Mouse (Mus musculus) naive thymus-derived CD4-positive, alpha-beta T cell, adult 2 months (primary cell): ENCODE results near the gene Igfals.

Experiments used
- DNase-seq: peaks from one replicate; pipeline ENCODE4 v3.0.0-alpha.2; 2011; ENCODE audit warnings: low read depth

Igfals gene

DNA sequence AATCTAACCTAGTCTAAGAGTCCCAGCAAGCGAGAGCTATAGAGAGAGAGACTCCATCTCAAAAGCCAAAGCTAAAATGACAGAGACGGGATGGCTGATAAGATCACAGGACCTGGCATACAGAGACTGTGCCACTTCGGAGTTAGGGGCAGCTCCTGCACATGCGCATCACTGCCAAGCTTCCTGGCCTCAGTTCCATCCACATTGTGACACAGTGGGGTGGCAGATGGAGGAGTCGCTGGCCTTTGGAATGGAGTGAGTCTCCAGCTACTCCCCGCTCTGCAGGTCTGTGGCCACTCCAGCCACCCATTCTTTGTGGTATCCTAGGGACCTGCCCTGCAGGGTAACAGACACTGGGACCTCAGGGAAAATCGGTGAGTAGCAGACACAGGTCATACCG is at the start of gene Igfals:
Gene Igfals (plus strand): TSS at position 222 of the 400 bp plus-strand sequence.
- DNase-seq: no peak

DNA sequence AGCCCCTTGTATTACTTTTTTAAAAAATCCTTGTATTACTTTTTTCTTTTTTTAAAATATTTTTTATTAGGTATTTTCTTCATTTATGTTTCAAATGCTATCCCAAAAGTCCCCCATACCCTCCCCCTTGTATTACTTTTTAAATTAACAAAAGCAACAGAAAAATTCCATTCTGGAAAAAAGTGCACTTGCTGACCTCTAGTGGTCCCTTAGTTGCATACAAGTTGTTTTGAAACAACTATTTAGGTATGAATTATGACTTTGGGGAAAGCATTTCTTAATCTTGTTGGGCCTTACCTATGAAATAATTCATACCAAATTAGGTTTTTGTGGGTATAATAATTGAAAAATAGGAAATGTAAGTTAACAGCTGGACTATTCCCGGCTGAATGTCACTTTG is 48.3 kb upstream of the Igfals start:
- peak; percentile 14 for DNase-seq

DNA sequence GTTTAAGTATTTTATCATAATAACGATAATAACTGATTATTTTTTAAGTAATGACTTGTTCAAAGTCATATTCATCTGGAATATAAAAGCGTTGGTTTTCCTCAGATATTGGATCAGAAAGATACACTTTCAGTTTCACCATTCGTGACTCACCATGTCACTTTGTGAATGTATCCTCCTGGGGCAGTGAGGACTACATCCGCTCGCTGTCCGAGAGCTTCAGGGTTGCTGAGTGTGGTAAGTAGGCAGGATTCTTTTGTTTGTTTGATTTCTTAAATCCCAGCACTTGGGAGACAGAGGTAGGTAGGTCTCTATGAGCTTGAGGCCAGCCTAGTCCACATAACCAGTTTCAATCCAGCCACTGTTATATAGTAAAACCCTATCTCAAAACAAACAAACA is 47.6 kb upstream of the Igfals start:
- no peak for DNase-seq

DNA sequence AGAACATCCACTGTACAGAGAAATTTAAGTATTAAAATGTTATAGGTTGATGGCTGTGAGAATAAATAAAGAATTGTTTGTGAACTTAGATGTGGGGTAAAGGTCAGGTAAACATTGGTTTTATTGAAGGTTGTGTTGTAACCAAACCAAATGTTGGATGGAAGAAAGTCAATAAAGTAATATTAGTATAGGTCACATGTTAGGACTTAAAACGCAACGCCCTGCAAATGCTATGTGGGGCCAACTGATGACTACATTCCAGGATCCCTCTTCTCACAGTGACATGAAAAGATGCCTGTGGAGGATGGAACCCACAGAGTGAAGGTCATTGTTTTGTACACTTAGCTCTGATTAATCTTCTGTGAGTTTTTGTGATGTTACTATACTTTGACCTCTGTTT is 46.3 kb upstream of the Igfals start:
- DNase-seq: no peak

DNA sequence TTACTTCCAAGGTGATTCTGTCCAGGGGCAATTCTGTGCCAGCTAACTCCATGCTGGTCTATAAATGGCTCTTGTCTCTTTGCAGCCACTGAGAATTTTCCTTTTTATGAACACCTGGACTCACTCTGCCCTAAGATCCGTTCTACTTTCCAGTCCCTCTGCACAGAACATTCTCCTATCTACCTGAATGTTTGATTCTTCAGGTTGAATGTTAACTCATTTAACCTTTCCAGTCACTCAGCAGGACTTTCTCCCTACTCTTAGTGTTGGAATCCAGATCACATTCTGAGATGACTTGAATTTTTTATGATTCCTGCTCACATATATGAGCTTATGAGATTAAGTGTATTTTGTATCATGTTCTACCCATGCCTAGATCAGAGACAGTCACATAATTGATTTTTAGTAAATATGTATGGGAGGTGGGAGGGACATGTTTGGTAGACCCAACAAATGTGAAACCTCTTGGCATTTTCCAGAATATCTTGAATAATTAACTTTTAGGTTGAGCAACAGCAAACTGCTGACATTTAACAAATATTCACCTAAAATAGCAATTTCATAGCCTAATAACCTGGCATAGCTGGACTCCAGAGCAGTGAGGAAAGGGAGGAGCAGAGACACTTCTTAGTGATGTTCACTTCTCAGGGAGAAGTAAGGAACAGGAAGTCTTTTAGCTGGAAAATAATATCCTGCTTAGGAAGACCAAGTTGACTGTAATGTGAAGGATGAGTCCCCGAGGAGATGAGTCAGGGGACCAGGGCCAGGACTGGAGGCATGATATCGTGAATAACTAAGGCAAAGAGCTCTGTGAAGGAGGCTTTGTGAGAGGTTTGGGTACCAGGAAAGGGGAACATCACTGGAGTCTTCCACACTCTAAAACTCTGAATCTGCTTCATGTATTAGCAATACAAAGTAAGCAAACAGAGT is 44.2 kb upstream of the Igfals start:
- no peak for DNase-seq

DNA sequence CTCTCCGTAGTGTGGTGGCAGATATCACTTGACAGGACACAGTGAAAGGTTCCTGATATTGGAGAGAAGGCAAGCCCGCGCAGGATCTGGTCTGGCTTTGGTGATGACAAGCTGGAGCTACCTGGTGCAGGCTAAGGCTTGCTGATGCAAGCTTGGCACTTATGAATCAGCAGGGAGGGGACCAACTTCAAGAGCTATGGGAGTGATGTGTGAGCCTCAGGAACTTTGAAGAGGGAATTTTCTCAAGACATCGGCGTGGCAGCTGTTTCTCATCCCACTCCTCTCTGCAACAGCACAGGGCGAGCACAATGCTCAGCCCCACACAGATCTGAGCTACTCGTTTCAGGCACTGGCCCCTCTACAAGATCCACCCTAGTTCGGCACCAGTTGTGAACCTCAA is 26.0 kb upstream of the Igfals start, which contains the start of gene Hagh:
Gene Hagh (plus strand): TSS at position 302 of the 400 bp plus-strand sequence.
- no peak for DNase-seq

DNA sequence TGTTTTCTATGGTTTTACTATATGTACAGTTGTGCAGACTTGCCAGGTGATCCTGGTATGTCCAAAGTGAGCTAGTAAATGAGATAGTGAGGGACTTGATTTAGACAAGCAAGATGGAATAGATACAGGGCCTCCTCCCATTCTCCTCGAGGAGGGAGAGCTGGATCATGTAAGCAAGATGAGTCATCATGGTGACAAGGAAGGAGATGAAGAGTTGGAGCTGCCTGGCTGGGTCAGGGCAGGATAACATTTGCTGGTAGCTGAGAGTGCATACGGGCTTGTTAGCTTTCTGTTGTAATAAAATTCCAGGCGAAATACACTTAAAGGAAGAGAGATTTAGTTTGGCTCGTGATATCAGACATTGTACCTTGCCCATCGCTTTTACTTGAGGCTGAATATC is 25.5 kb upstream of the Igfals start:
- no peak for DNase-seq

DNA sequence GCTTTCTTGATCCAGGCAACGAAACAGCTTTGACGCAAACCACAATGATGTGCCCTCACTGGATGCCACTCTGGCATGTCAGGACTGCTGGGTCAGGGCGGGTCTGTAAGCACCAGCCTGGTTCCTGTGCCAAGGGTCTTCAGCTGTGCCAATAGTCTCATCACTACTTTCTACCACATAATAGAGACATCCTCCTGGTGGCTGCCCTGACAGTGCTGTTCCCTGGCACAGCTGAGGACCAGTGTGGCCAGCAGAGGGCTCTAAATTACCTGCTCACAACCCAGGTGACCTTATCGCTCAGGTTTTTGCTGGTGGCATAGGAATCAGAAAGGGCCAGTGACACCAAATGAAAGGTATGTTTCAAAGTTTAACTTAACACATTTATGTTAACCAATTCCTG is 24.7 kb upstream of the Igfals start:
- peak; percentile 64 for DNase-seq

DNA sequence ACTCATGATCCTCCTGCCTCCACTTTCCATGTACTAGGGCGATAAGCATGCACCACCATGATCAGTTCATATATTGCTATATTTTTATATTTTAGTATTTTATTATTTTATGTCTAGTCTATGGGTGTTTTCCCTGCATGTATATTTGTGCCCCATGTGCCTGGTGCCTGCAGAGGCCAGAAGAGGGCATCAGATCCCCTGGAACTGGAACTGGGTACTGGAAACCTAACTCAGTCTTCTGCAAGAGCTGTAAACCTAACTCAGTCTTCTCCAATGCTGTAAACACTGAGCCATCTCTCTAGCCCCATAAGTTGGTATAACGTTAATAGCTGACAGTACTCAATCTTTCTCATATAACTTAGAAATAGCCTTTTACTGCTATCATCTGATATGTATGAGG is 23.2 kb upstream of the Igfals start:
- DNase-seq: no peak

DNA sequence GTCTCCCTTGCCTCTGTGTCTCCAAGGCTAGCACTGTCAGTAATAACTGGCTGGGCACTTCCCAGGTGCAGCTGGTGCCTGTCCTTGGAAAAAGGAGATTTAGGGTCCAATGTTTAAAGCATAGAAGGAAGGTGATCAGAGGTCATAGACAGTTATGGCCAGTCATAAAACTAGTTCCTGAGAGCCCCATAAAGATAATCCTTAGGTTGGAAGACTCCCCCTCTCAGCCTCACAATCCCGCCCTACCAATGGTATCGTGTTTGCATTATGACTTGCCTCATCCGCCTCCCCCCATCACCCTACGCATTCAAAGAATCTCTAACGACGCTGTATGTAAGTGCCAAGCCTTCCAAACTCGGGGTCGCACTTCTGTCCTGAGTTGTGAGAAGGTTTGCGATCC is 21.3 kb upstream of the Igfals start:
- DNase-seq: no peak

DNA sequence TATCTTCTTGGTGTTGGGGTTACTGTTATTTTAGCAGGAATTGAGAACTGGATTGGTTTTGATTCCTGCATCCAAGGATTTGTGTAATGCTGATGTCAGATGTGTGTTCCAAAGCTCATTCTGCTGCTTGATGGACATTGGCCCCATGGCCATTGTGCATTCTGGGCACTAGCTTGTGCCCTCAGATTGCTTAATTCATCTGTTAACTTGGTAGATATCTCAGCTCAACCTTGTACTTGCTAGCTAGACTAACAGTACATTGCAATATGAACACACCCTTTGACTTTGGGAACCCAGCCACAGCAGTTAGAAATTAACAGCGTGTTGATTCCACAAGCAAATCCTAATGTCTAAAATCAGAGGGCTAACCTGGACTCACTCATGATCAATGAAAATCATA is 18.4 kb upstream of the Igfals start:
- no peak for DNase-seq

DNA sequence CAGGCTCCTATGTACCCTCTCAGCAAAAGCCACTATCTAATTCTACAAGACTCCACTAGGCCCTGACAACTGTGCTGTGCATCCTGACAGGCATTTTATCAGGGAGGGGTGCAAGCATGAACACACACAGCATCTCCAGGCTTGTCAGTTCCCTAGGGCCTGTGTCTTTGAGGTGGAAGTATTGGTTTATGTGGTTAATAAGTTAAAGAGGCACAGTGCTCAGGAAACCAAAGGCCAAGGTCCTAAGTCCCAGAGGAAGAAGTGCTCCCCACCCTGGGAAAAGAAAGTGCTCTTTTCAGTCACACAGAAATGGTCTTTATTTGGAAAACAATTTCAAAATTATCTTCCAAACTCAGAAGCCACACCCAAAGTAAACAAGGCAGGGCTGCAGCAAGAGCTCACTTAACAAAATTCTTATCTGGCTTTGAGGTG is 17.2 kb upstream of the Igfals start:
- no peak for DNase-seq

DNA sequence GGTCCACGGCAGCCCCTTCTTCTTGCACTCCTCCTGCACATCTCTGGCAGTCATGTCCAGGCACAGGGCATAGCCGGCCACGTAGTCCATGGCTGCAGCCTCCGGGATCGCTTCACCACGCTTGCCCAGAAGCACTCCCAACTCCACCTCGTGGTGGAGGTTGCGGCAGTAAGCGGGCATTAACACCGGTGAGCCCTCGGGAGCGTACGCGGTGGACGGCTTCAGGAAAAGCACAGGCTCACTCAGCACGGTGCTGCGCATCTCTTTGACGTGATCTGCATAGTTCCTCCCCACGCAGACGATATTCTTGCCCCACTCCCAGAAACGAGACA is 16.1 kb upstream of the Igfals start:
- no peak for DNase-seq

DNA sequence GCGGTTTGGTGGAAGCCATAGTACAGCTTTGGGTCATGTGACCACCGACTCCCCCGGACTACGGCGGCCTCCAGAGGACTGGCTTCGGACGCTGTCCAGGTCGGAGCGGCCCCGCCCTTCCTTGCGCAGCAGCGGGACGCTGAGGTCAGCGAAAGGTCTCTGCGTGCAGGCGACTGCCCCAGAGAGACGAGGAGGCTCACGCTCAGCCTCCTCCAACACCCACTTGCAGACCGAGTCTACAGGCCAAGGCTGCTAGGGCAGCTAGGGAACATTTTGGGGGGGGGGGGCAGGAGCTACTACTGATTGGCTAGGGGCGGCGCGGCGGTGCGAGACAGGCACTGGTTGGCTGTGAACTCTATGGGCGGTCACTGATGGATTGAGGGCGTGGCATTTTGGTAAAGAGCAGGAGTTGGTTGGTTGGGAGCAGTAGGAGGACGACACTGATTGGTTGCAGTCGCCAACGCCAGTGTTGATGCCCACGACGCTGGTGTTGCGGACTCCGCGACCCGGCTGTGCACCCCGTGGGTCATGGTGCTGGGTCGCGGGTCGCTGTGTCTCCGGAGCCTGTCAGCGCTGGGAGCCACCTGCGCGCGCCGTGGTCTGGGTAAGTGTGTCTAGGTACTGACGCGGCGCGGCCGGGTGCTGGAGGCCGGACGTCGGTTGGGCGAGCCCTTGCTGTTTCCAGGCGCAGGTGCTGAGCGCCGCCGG is 15.6 kb upstream of the Igfals start, which contains the start of gene Fahd1:
Gene Fahd1 (minus strand): TSS at position 300 of the 708 bp plus-strand sequence.
- peak; percentile 97 for DNase-seq

DNA sequence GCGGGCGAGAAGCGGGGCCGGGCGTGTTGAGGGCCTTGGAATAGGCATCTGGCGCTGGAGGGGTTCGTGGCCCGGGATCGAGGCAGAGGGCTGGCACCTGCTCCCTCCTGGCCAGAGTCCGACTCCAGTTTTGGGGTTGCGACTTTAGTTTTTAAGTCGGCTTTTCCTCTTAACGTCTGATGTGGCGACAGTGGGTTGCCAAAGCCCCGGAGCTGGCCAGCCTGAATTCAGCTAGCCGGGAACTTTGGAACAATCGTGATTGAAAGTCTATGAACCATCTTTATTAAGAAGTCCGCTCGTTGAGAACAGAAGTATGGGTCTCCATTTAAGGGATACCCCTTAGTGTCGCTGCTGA is 15.0 kb upstream of the Igfals start:
- no peak for DNase-seq

DNA sequence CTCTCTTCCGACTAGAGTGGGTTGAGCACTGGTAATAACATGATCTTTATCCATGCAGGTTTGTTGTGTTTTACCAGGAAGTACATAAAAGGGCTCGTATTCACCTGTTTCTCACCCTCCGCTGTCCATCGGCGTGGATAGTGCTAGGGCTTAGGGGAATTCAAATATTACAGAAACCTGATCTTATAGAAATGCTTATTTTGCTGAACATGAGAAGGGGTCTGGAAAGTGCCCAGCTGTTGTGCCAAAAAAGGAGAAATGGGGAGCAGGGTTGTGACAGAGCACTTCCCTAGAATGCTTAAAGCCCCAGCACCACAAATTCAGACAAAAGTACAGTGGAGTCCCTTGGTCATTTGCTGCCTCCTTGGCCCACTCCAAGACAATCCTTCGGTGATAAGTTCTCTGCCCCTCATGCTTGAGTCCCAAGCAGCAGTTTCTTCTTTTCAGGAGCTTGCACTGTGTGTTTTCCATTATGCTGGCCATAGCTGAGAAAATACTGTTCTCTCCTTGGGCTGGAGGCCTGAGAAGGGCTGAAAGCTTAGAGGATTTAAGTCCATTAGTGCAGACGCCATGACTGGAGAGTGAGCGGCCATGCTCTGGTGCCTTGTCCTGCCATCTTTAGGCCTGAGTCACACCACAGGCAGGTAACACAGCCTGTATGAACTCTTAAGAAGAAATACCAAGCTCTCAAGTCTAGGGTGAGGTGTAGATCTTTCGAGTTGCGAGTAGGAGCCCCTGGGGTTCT is 14.2 kb upstream of the Igfals start:
- peak; percentile 8 for DNase-seq

DNA sequence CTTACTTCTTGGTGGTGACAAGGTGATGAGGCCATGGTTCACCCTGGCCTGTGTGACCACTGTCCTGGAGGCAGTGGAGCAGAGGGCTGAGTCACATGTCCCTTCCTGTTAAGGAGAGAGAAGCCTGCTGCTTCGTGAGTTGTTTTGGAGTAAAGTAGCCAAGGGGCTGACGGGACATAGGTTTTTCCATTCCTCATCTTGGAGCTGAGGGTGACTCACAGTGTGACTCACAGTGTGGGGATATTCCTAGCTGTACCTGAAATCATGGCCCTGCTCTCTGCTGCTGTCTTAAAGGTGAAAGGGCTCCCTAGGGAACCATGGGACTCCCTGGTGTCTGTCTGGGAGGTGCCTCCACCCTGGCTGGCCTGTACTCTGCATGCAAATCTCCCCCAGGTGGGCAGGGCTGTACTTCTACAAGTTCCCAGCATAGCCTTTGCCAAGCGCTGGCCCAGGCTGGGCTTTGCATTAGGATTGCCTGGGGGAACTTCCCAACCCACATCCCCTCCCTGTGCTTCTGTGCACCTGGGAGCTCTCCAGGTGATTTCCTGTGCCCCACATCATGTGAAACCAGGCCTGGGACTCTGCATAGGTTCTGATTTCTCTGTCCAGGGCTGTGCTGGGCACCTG is 9.8 kb upstream of the Igfals start:
- no peak for DNase-seq

DNA sequence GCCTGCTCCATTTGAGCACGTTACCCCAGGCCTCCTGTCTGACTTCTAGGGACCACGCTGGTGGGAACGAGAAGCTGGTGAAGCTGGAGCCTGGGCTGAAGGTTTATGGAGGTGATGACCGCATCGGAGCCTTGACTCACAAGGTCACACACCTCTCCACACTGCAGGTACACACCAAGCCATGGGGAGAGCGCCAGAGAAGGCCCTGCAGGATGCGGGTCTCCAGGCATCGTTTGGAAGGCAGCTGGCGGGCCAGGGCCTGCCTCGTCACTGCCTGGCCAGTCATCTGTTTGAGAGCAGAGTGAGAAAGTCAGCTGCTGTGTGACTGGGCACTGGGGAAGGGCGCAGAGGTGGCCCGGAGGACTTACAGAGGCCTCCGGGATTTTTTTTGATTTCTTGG is 9.2 kb upstream of the Igfals start:
- no peak for DNase-seq

DNA sequence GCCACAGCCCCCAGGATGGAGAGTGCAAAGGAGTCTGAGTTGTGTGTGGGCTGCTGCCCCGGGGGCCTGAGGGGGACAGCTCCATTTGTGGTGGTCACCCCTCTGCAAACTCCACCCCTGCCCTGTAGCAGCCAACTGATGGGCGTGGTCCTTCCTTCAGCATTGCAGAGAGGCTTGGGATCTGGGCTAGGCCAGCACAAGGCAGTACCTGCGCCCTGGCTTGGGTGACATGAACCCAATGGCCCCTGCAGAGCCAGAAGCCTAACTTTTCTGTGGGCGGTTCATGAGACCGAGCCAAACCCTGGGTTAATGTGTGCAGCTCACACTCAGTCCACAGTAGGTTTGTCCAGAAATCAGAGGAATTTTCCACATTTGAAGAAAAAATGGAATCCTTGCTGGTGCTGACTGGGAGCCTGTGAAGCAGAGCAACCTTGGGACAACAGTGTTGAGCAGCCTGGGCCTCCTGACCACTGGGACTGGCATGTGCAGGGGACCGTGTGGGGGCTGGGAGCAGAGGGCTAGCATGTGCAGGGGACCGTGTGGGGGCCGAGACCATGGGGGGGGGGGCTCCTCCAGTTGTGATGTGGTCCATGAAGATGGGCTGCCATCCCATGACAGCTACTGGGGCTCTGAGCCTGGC is 7.8 kb upstream of the Igfals start:
- DNase-seq: no peak

DNA sequence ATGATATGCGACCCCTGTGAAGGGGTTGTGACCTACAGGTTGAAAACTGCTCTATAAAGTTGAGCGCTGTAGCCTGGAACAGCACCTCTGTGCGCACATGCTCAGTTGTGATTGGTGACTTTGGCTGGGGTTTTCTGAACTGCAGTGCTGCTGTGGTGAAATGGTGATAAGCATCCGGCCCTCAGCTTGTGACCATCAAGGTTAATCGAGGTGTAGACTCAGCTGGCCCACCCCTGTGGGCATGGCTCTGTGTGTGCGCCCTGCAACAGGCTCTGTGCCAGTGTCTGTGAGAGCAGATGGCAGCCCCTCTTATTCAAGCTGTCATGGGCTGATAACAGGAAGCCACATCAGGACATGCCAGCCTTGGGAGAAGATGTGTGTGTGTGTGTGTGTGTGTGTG is 6.8 kb upstream of the Igfals start:
- DNase-seq: no peak

DNA sequence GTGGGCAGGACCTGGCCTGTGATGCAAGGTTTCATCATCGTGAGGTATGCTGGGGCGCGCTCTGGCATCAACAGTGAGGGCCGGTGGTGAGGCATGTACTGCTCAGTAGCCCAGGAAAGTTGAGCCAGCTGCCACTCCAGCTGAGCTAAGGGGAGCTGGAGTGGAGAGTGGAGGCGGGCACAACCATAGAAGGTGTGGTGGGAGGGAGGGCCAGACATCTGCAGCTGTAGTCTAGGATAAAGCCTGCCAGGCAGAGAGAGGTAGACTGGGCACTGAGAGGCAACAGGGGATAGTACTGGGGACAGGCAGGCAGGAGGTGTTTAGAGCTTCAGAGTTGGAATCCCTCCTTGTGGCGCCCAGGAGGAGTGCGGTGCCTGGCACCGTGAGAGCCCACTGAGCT is 5.7 kb upstream of the Igfals start:
- no peak for DNase-seq

DNA sequence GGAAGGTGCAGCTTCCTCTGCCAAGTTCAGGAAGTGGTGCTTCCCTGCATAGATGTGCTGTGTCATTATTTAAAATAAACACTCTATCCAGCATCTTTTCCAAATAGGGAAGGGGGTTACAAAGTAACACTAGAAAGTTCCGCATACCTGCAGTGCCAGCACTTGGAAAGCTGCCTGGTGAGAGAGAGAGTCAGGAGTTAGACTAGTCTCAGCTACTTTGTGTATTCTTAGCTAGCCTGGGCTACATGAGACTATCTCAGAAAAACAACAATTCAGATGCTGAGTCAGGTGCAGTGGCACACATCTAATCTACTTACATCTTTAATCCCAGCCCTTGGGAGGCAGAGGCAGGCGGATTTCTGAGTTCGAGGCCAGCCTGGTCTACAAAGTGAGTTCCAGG is 4.0 kb upstream of the Igfals start:
- no peak for DNase-seq
